Mouse (Mus musculus) brain, adult 2 months (tissue): ENCODE measurements at regions not wholly inside any gene's neighbourhood (a gene's known extent, or its start where the extent isn't known, plus 50 kb on each side); places are given as distances from the start of the nearest gene placed in this dataset.

Experiments
- DNase-seq: peaks from one replicate; pipeline ENCODE4 v3.0.0; 2011; ENCODE audit warnings: low read depth, low spot score

DNA sequence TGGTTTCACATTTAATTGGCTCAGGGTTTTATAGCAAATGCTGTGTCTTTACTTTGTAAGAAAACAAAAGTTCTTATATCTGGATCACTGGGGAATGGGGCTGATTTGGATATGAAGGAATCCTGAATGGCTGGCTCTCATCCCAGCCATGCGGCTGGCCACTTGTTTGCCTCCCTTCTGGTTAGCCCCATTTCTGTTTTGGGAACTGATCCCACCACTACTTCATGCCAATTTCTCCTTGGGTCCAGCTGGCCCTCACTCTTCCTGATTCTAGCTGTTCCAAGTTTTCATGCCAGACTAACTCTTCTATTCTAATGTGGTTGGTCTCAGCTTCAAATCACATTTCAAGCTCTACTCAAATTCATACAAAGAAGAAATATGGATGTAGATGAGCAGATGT lies 5319.6 kb downstream of the 9330182O14Rik start:
- peak; percentile 96 for DNase-seq

GRCm38 (mm10) chr15:45470425-45470824 lies 5336.3 kb downstream of the 9330182O14Rik start:
- DNase-seq: peak; percentile 63

- DNase-seq: no peak
Measured at GRCm38 (mm10) chr15:45473191-45473590, 5339.0 kb downstream of the 9330182O14Rik start.

- DNase-seq: peak; percentile 10
Measured at GRCm38 (mm10) chr15:45510271-45510670, 5376.1 kb downstream of the 9330182O14Rik start.
